Mouse (Mus musculus): Measurements from ENCODE around the gene Rasgef1c. TPM values are rescaled to one million over a fixed set of nuclear protein-coding genes. Genes with fewer than 3 reads are reported as not detected.

The Rasgef1c gene
- total RNA-seq, 2 experiments from 2014 or later = 0.12 to 0.15 TPM

GRCm38 (mm10) chr11:49973657-49974340 lies 72.2 kb downstream of the Rasgef1c start:
- ATAC-seq (replicated peaks; ENCODE audit: poor library complexity) = peak; percentile 53

GRCm38 (mm10) chr11:49974675-49975074 lies 73.0 kb downstream of the Rasgef1c start:
- no peak for ATAC-seq (replicated peaks; ENCODE audit: poor library complexity)

GRCm38 (mm10) chr11:49977963-49978568 lies 76.4 kb downstream of the Rasgef1c start:
- no peak for ATAC-seq (replicated peaks; ENCODE audit: poor library complexity)

GRCm38 (mm10) chr11:49978935-49979334 lies 77.3 kb downstream of the Rasgef1c start:
- ATAC-seq (replicated peaks; ENCODE audit: poor library complexity) = no peak

GRCm38 (mm10) chr11:49980681-49981235 lies 79.1 kb downstream of the Rasgef1c start:
- peak; percentile 8; the same call in 1 of the 2 replicates for ATAC-seq (replicated peaks; ENCODE audit: poor library complexity)

- peak; percentile 63 for ATAC-seq (replicated peaks; ENCODE audit: poor library complexity)
These were observed 79.8 kb downstream of the Rasgef1c start for GRCm38 (mm10) chr11:49981321-49981963.

GRCm38 (mm10) chr11:49982094-49982493 lies 80.5 kb downstream of the Rasgef1c start:
- no peak for ATAC-seq (replicated peaks; ENCODE audit: poor library complexity)

- ATAC-seq (replicated peaks; ENCODE audit: poor library complexity) = no peak
These were observed 81.2 kb downstream of the Rasgef1c start for GRCm38 (mm10) chr11:49982881-49983280.

GRCm38 (mm10) chr11:49983875-49984552 lies 82.4 kb downstream of the Rasgef1c start:
- ATAC-seq (replicated peaks; ENCODE audit: poor library complexity) = peak; percentile 35

- ATAC-seq (replicated peaks; ENCODE audit: poor library complexity) = peak; percentile 42
These were observed 83.4 kb downstream of the Rasgef1c start for GRCm38 (mm10) chr11:49985009-49985408.

- peak; percentile 49 for ATAC-seq (replicated peaks; ENCODE audit: poor library complexity)
These were observed 84.8 kb downstream of the Rasgef1c start for GRCm38 (mm10) chr11:49986277-49987036.

GRCm38 (mm10) chr11:49994536-49994935 lies 92.9 kb downstream of the Rasgef1c start:
- ATAC-seq (replicated peaks; ENCODE audit: poor library complexity) = peak; percentile 86

- ATAC-seq (replicated peaks; ENCODE audit: poor library complexity) = no peak
These were observed 94.8 kb downstream of the Rasgef1c start for GRCm38 (mm10) chr11:49996398-49996797.

GRCm38 (mm10) chr11:49997321-49997720 lies 95.7 kb downstream of the Rasgef1c start:
- ATAC-seq (replicated peaks; ENCODE audit: poor library complexity) = peak; percentile 66

GRCm38 (mm10) chr11:50002853-50003252 lies 101.2 kb downstream of the Rasgef1c start:
- peak; percentile 77 for ATAC-seq (replicated peaks; ENCODE audit: poor library complexity)

GRCm38 (mm10) chr11:50007776-50008175 lies 106.1 kb downstream of the Rasgef1c start:
- no peak for ATAC-seq (replicated peaks; ENCODE audit: poor library complexity)

- ATAC-seq (replicated peaks; ENCODE audit: poor library complexity) = no peak
These were observed 106.6 kb downstream of the Rasgef1c start for GRCm38 (mm10) chr11:50008231-50008630.

GRCm38 (mm10) chr11:50013016-50013415 lies 111.4 kb downstream of the Rasgef1c start:
- no peak for ATAC-seq (replicated peaks; ENCODE audit: poor library complexity)

- ATAC-seq (replicated peaks; ENCODE audit: poor library complexity) = no peak
These were observed 114.9 kb downstream of the Rasgef1c start for GRCm38 (mm10) chr11:50016503-50016902.

- no peak for ATAC-seq (replicated peaks; ENCODE audit: poor library complexity)
These were observed 115.9 kb downstream of the Rasgef1c start for GRCm38 (mm10) chr11:50017511-50017910.

Measured in megakaryocyte progenitor cell, adult 5-6 weeks (primary cell).